Mouse (Mus musculus): Measurements from ENCODE around the gene Coro1a. TPM values are rescaled to one million over a fixed set of nuclear protein-coding genes. Genes with fewer than 3 reads are reported as not detected.

Coro1a gene
- polyA plus RNA-seq, 1 experiment from 2014 or later, result 14.6 TPM

GRCm38 (mm10) chr7:126702358-126702757, 5.2 kb downstream of the Coro1a start:
- Histone ChIP-seq H3K9me3 (replicated peaks; ENCODE audit: low read length) (no peaks in the 10 kb centered on the region), H3K4me2 (ENCODE audit: low read length) (no peak overlapping the region), H3K4me1 (replicated peaks; ENCODE audit: insufficient read depth, low read length) (peaks cover 9% of the 10 kb centered on the region), H3K4me3 (replicated peaks; ENCODE audit: low read depth, low read length) (no peak overlapping the region), H3K27ac (no peak overlapping the region), H3K9ac (ENCODE audit: low read depth, low read length) (no peak overlapping the region), H3K36me3 (ENCODE audit: insufficient read depth, low read length) (no peaks in the 10 kb centered on the region), H3K27me3 (ENCODE audit: insufficient read depth, low read length) (no peaks in the 10 kb centered on the region; the same call in 1 of the 2 replicates)
- no peak for ATAC-seq (replicated peaks; ENCODE audit: low FRiP score, low read depth)
- WGBS, result 82% methylated on average over 6 of the region's 6 CpGs
- no peak for DNase-seq (ENCODE audit: low spot score)
- TF ChIP-seq CTCF (IDR thresholded peaks at IDR 0.05; ENCODE audit: low read depth), result no peak

DNA sequence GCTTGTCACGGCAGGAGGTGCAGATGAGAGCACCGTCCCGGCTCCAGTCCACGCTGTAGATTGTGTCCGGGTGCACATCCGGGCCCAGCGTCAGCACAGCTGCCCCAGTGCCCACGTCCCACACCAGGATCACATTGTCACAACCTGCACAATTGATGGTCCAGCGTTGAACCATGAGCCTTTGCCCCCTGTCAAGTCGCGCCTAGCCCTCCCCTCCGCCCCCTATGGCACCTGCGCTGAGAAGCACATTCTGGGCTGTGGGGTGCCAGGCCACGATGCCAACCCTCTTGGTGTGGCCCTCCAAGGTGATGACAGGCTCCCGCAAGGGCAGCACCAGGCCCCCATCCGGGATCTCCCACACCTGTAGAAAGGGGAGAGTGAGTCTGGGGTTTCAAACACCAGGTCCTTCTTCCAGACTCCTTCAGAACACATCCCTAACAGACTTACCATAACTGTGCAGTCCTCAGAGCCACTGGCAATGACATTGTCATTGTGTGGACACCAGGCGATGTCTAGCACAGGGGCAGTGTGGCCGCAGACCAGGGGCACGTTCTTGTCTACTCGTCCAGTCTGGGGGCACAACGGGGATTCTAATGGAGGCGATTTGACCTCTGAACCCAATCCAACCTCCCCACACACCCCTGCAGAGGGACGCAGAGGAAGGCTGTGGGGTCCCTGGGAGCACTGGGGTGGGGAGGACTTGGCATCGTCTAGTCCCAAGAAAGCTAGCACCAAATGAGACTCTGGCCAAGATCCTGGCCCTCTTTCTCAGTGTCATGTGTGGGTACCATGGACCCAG, 5.8 kb downstream of the Coro1a start:
- TF ChIP-seq CTCF (IDR thresholded peaks at IDR 0.05; ENCODE audit: low read depth), result no peak
- 0 out of 2 replicates have a peak overlapping the region, but pooled peaks have one; percentile 25 for H3K9ac ChIP-seq (ENCODE audit: low read depth, low read length)

GRCm38 (mm10) chr7:126701070-126701469, 6.5 kb downstream of the Coro1a start:
- ATAC-seq (replicated peaks; ENCODE audit: low FRiP score, low read depth) (peak; percentile 55; the same call in 1 of the 2 replicates), DNase-seq (ENCODE audit: low spot score) (peak; percentile 93)
- H3K27ac ChIP-seq, result no peak overlapping the region
- no peaks in the 10 kb centered on the region; the same call in 1 of the 2 replicates for H3K27me3 ChIP-seq (ENCODE audit: insufficient read depth, low read length)
- WGBS, result under 1% methylated on average over 11 of the region's 11 CpGs
- no peak overlapping the region for H3K4me3 ChIP-seq (replicated peaks; ENCODE audit: low read depth, low read length)
- H3K36me3 ChIP-seq (ENCODE audit: insufficient read depth, low read length), result no peaks in the 10 kb centered on the region
- no peaks in the 10 kb centered on the region for H3K9me3 ChIP-seq (replicated peaks; ENCODE audit: low read length)
- peak overlapping the region; percentile 27; the same call in 1 of the 2 replicates for H3K4me2 ChIP-seq (ENCODE audit: low read length)
- peak; percentile 93 for TF ChIP-seq CTCF (IDR thresholded peaks at IDR 0.05; ENCODE audit: low read depth)
- H3K9ac ChIP-seq (ENCODE audit: low read depth, low read length), result 0 out of 2 replicates have a peak overlapping the region, but pooled peaks have one; percentile 25
- peaks cover 16% of the 10 kb centered on the region for H3K4me1 ChIP-seq (replicated peaks; ENCODE audit: insufficient read depth, low read length)

More for the DNA sequence above, 5.8 kb downstream of the Coro1a start:
- no peak for ATAC-seq (replicated peaks; ENCODE audit: low FRiP score, low read depth)
- Histone ChIP-seq H3K9me3 (replicated peaks; ENCODE audit: low read length) (no peaks in the 10 kb centered on the region), H3K4me2 (ENCODE audit: low read length) (peak overlapping the region; percentile 27; the same call in 1 of the 2 replicates), H3K4me3 (replicated peaks; ENCODE audit: low read depth, low read length) (no peak overlapping the region), H3K36me3 (ENCODE audit: insufficient read depth, low read length) (no peaks in the 10 kb centered on the region), H3K27ac (no peak overlapping the region), H3K27me3 (ENCODE audit: insufficient read depth, low read length) (no peaks in the 10 kb centered on the region; the same call in 1 of the 2 replicates), H3K4me1 (replicated peaks; ENCODE audit: insufficient read depth, low read length) (peaks cover 11% of the 10 kb centered on the region)
- no peak for DNase-seq (ENCODE audit: low spot score)
- 61% methylated on average over 24 of the region's 24 CpGs for WGBS

- no peak for DNase-seq (ENCODE audit: low spot score)
- no peaks in the 10 kb centered on the region; the same call in 1 of the 2 replicates for H3K27me3 ChIP-seq (ENCODE audit: insufficient read depth, low read length)
- no peak for TF ChIP-seq CTCF (IDR thresholded peaks at IDR 0.05; ENCODE audit: low read depth)
- H3K4me1 ChIP-seq (replicated peaks; ENCODE audit: insufficient read depth, low read length), result peaks cover 16% of the 10 kb centered on the region
- no peak overlapping the region for H3K27ac ChIP-seq
- H3K36me3 ChIP-seq (ENCODE audit: insufficient read depth, low read length), result no peaks in the 10 kb centered on the region
- ATAC-seq (replicated peaks; ENCODE audit: low FRiP score, low read depth), result no peak
- no peak overlapping the region for H3K4me3 ChIP-seq (replicated peaks; ENCODE audit: low read depth, low read length)
- H3K9me3 ChIP-seq (replicated peaks; ENCODE audit: low read length), result no peaks in the 10 kb centered on the region
- 82% methylated on average over 25 of the region's 25 CpGs for WGBS
- no peak overlapping the region for H3K9ac ChIP-seq (ENCODE audit: low read depth, low read length)
- no peak overlapping the region for H3K4me2 ChIP-seq (ENCODE audit: low read length)
Measured at GRCm38 (mm10) chr7:126700063-126701015, 7.2 kb downstream of the Coro1a start.

- H3K27ac ChIP-seq, result no peak overlapping the region
- TF ChIP-seq CTCF (IDR thresholded peaks at IDR 0.05; ENCODE audit: low read depth), result no peak
Measured at GRCm38 (mm10) chr7:126697838-126698237, 9.7 kb downstream of the Coro1a start.

DNA sequence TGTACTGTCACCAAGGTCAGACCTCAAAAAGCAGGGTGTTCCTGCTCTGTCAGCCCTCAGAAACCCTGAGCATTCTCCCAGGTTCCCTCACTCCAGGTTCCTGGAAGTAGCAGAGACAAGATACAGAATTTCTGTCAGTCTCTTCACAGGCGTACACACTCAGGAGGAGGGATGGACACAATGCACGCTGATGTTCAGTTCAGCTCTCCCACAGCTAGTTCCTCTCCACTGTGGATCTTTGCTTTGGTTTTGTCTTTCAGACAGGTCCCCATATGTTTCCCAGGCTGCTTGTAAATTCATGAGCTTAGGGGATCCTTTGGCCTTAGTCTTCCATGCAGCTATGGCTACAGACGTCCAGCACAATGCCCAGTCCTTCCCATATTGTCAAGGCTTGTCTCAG, 10.7 kb downstream of the Coro1a start:
- H3K4me1 ChIP-seq (replicated peaks; ENCODE audit: insufficient read depth, low read length), result peaks cover 11% of the 10 kb centered on the region
- H3K27me3 ChIP-seq (ENCODE audit: insufficient read depth, low read length), result no peaks in the 10 kb centered on the region
- H3K4me2 ChIP-seq (ENCODE audit: low read length), result peak overlapping the region; percentile 78
- peaks cover 6% of the 10 kb centered on the region; the same call in 1 of the 2 replicates for H3K36me3 ChIP-seq (ENCODE audit: insufficient read depth, low read length)
- H3K9me3 ChIP-seq (replicated peaks; ENCODE audit: low read length), result no peaks in the 10 kb centered on the region
- TF ChIP-seq CTCF (IDR thresholded peaks at IDR 0.05; ENCODE audit: low read depth), result no peak
- no peak overlapping the region for H3K27ac ChIP-seq
- DNase-seq (ENCODE audit: low spot score), result no peak
- no peak for ATAC-seq (replicated peaks; ENCODE audit: low FRiP score, low read depth)
- peak overlapping the region; percentile 77; the same call in 1 of the 2 replicates for H3K4me3 ChIP-seq (replicated peaks; ENCODE audit: low read depth, low read length)
- 73% methylated on average over 3 of the region's 3 CpGs for WGBS
- H3K9ac ChIP-seq (ENCODE audit: low read depth, low read length), result peak overlapping the region; percentile 70; the same call in 1 of the 2 replicates

More at GRCm38 (mm10) chr7:126697838-126698237, 9.7 kb downstream of the Coro1a start:
- Histone ChIP-seq H3K27me3 (ENCODE audit: insufficient read depth, low read length) (no peaks in the 10 kb centered on the region), H3K9me3 (replicated peaks; ENCODE audit: low read length) (no peaks in the 10 kb centered on the region), H3K36me3 (ENCODE audit: insufficient read depth, low read length) (no peaks in the 10 kb centered on the region), H3K9ac (ENCODE audit: low read depth, low read length) (no peak overlapping the region), H3K4me2 (ENCODE audit: low read length) (no peak overlapping the region), H3K4me3 (replicated peaks; ENCODE audit: low read depth, low read length) (no peak overlapping the region), H3K4me1 (replicated peaks; ENCODE audit: insufficient read depth, low read length) (peaks cover 11% of the 10 kb centered on the region)
- DNase-seq (ENCODE audit: low spot score) (no peak), ATAC-seq (replicated peaks; ENCODE audit: low FRiP score, low read depth) (no peak)
- WGBS, result 94% methylated on average over 8 of the region's 8 CpGs

Data from kidney, postnatal 0 days (tissue).